Mouse (Mus musculus) liver, embryonic 16.5 days (tissue): ENCODE data around the gene Tiam1. TPM values are rescaled to one million over a fixed set of nuclear protein-coding genes. Genes with fewer than 3 reads are reported as not detected.

Experiments
- ATAC-seq: fragments of 200-750 bp; cut with Nextera tagmentation; 2 replicates; pipeline ENCODE4 v1.8.0; 2017; ENCODE audit warnings: low read depth, mild to moderate bottlenecking, moderate number of reproducible peaks, moderate library complexity
- H3K27ac ChIP-seq: fragments of 300-500 bp; sonication (generic); 2 replicates; pipeline ENCODE4 v1.5.1; 2014; ENCODE audit warnings: mild to moderate bottlenecking, low read length
- H3K27me3 ChIP-seq: fragments of 300-500 bp; sonication (generic); 2 replicates; pipeline ENCODE4 v1.6.1; 2014; ENCODE audit warnings: low read depth, low read length, mixed read lengths; ENCODE audit not compliant: control insufficient read depth, insufficient read depth
- H3K36me3 ChIP-seq: fragments of 300-500 bp; sonication (generic); 2 replicates; pipeline ENCODE4 v1.6.1; 2014; ENCODE audit warnings: mild to moderate bottlenecking; ENCODE audit not compliant: control insufficient read depth, insufficient read depth
- H3K4me1 ChIP-seq: fragments of 300-500 bp; sonication (generic); 2 replicates; pipeline ENCODE4 v1.6.1; 2014; ENCODE audit warnings: low read depth, low read length, mixed read lengths; ENCODE audit not compliant: control insufficient read depth
- H3K4me2 ChIP-seq: fragments of 300-500 bp; sonication (generic); 2 replicates; pipeline ENCODE4 v1.6.1; 2014; ENCODE audit warnings: low read depth, low read length, mixed read lengths
- H3K4me3 ChIP-seq: fragments of 300-500 bp; sonication (generic); 2 replicates; pipeline ENCODE4 v1.5.1; 2014; ENCODE audit warnings: low read depth, mild to moderate bottlenecking, low read length
- H3K9ac ChIP-seq: fragments of 300-500 bp; sonication (generic); 2 replicates; pipeline ENCODE4 v1.6.1; 2014; ENCODE audit warnings: low read depth, low read length
- H3K9me3 ChIP-seq: fragments of 300-500 bp; sonication (generic); replicated peaks from 2 replicates; pipeline ENCODE4 v1.6.1; 2016; ENCODE audit warnings: low read length; ENCODE audit not compliant: control insufficient read depth
- WGBS: fragments of 180-500 bp; shearing (Covaris S2); extraction: QIAGEN DNeasy Blood & Tissue Kit; methylation state at CpG from one replicate; pipeline ENCODE4 v1.1.7; 2014; ENCODE audit not compliant: insufficient replicate concordance; 5-methylcytosine and 5-hydroxymethylcytosine counted together
- polyA plus RNA-seq: library from polyadenylated mRNA; unstranded; fragments of >200 nt; fragmentation: Nextera tagmentation; extraction: Ambion mirVana; gene quantifications from 2 replicates; pipeline ENCODE4 v1.2.1, GENCODE M21; 2015

The Tiam1 gene
- polyA plus RNA-seq, 1 experiment from 2014 or later = 4.2 TPM

- Histone ChIP-seq H3K4me2 (peak overlapping the region; percentile 10; the same call in 1 of the 2 replicates), H3K4me1 (peaks cover 44% of the 10 kb centered on the region), H3K4me3 (no peak overlapping the region), H3K9ac (no peak overlapping the region), H3K27ac (no peak overlapping the region; the same call in 1 of the 2 replicates), H3K27me3 (no peaks in the 10 kb centered on the region), H3K9me3 (no peaks in the 10 kb centered on the region), H3K36me3 (no peaks in the 10 kb centered on the region)
- 31% methylated on average over 17 of the region's 17 CpGs for WGBS
- no peak for ATAC-seq
These were observed 149.4 kb downstream of the Tiam1 start for GRCm38 (mm10) chr16:89993991-89994825.

- Histone ChIP-seq H3K27me3 (no peaks in the 10 kb centered on the region), H3K4me1 (peaks cover 44% of the 10 kb centered on the region), H3K9ac (no peak overlapping the region), H3K36me3 (no peaks in the 10 kb centered on the region), H3K4me3 (no peak overlapping the region), H3K27ac (no peak overlapping the region), H3K4me2 (peak overlapping the region; percentile 10; the same call in 1 of the 2 replicates), H3K9me3 (no peaks in the 10 kb centered on the region)
- ATAC-seq = no peak
- WGBS = 55% methylated on average over 4 of the region's 4 CpGs
These were observed 150.1 kb downstream of the Tiam1 start for GRCm38 (mm10) chr16:89993506-89993905.

- Histone ChIP-seq H3K27ac (no peak overlapping the region), H3K4me2 (0 out of 2 replicates have a peak overlapping the region, but pooled peaks have one; percentile 3)
- WGBS = 41% methylated on average over 12 of the region's 12 CpGs
These were observed 151.8 kb downstream of the Tiam1 start for GRCm38 (mm10) chr16:89991701-89992152.

GRCm38 (mm10) chr16:89990288-89990955 is 153.1 kb downstream of the Tiam1 start:
- peak; percentile 67 for ATAC-seq
- Histone ChIP-seq H3K27me3 (no peaks in the 10 kb centered on the region), H3K9ac (no peak overlapping the region), H3K4me1 (peaks cover 62% of the 10 kb centered on the region), H3K27ac (no peak overlapping the region), H3K4me3 (no peak overlapping the region), H3K9me3 (no peaks in the 10 kb centered on the region), H3K36me3 (no peaks in the 10 kb centered on the region), H3K4me2 (no peak overlapping the region)
- 36% methylated on average over 5 of the region's 5 CpGs for WGBS

More at GRCm38 (mm10) chr16:89991701-89992152, 151.8 kb downstream of the Tiam1 start:
- no peak overlapping the region for H3K9ac ChIP-seq
- peak; percentile 69 for ATAC-seq
- H3K27me3 ChIP-seq = no peaks in the 10 kb centered on the region
- H3K4me3 ChIP-seq = no peak overlapping the region
- H3K9me3 ChIP-seq = no peaks in the 10 kb centered on the region
- H3K4me1 ChIP-seq = peaks cover 50% of the 10 kb centered on the region
- H3K36me3 ChIP-seq = no peaks in the 10 kb centered on the region

- no peaks in the 10 kb centered on the region for H3K9me3 ChIP-seq
- no peak overlapping the region for H3K9ac ChIP-seq
- no peaks in the 10 kb centered on the region for H3K27me3 ChIP-seq
- H3K36me3 ChIP-seq = no peaks in the 10 kb centered on the region
- H3K4me1 ChIP-seq = peaks cover 62% of the 10 kb centered on the region
- no peak overlapping the region for H3K4me3 ChIP-seq
- WGBS = 79% methylated on average over 10 of the region's 10 CpGs
- no peak overlapping the region for H3K27ac ChIP-seq
- ATAC-seq = no peak
- no peak overlapping the region for H3K4me2 ChIP-seq
These were observed 153.8 kb downstream of the Tiam1 start for GRCm38 (mm10) chr16:89989816-89990215.

- Histone ChIP-seq H3K4me2 (peak overlapping the region; percentile 65), H3K4me3 (peak overlapping the region; percentile 33; the same call in 1 of the 2 replicates), H3K36me3 (no peaks in the 10 kb centered on the region), H3K4me1 (peaks cover 39% of the 10 kb centered on the region), H3K9ac (no peak overlapping the region), H3K27me3 (no peaks in the 10 kb centered on the region), H3K9me3 (no peaks in the 10 kb centered on the region), H3K27ac (no peak overlapping the region)
- ATAC-seq = no peak
- WGBS = 38% methylated on average over 18 of the region's 18 CpGs
These were observed 156.8 kb downstream of the Tiam1 start for GRCm38 (mm10) chr16:89986672-89987362.

GRCm38 (mm10) chr16:89985702-89986481 is 157.7 kb downstream of the Tiam1 start:
- peak overlapping the region; percentile 65 for H3K4me2 ChIP-seq
- ATAC-seq = peak; percentile 77
- WGBS = 8% methylated on average over 20 of the region's 20 CpGs
- no peaks in the 10 kb centered on the region for H3K27me3 ChIP-seq
- no peaks in the 10 kb centered on the region for H3K9me3 ChIP-seq
- H3K36me3 ChIP-seq = no peaks in the 10 kb centered on the region
- H3K4me1 ChIP-seq = peaks cover 30% of the 10 kb centered on the region
- H3K4me3 ChIP-seq = peak overlapping the region; percentile 33
- peak overlapping the region; percentile 70 for H3K27ac ChIP-seq
- peak overlapping the region; percentile 14; the same call in 1 of the 2 replicates for H3K9ac ChIP-seq

- Histone ChIP-seq H3K36me3 (no peaks in the 10 kb centered on the region), H3K9me3 (no peaks in the 10 kb centered on the region), H3K4me1 (no peaks in the 10 kb centered on the region; the same call in none of the 2 replicates), H3K4me3 (no peak overlapping the region), H3K27me3 (no peaks in the 10 kb centered on the region), H3K4me2 (no peak overlapping the region), H3K9ac (no peak overlapping the region), H3K27ac (no peak overlapping the region)
- ATAC-seq = no peak
- 63% methylated on average over 11 of the region's 11 CpGs for WGBS
These were observed 163.4 kb downstream of the Tiam1 start for GRCm38 (mm10) chr16:89980075-89980744.
